Mouse (Mus musculus) kidney, embryonic 15.5 days (tissue): Measurements from ENCODE around the gene Ppard. TPM values are rescaled to one million over a fixed set of nuclear protein-coding genes. Genes with fewer than 3 reads are reported as not detected.

ENCODE experiments used
- ATAC-seq: fragments of 200-750 bp; cut with Nextera tagmentation; replicated peaks from 2 replicates; pipeline ENCODE4 v1.8.0; 2017; ENCODE audit warnings: moderate TSS enrichment; ENCODE audit not compliant: low FRiP score
- H3K27ac ChIP-seq: fragments of 300-500 bp; sonication (generic); 2 replicates; pipeline ENCODE4 v1.5.1; 2015; ENCODE audit warnings: mild to moderate bottlenecking, inconsistent platforms
- H3K27me3 ChIP-seq: fragments of 300-500 bp; sonication (generic); 2 replicates; pipeline ENCODE4 v1.6.1; 2015; ENCODE audit warnings: inconsistent platforms
- H3K36me3 ChIP-seq: fragments of 300-500 bp; sonication (generic); 2 replicates; pipeline ENCODE4 v1.6.1; 2015; ENCODE audit warnings: inconsistent platforms
- H3K4me1 ChIP-seq: fragments of 300-500 bp; sonication (generic); 2 replicates; pipeline ENCODE4 v1.6.1; 2015; ENCODE audit warnings: inconsistent platforms
- H3K4me2 ChIP-seq: fragments of 300-500 bp; sonication (generic); 2 replicates; pipeline ENCODE4 v1.6.1; 2015; ENCODE audit warnings: moderate library complexity, mild to moderate bottlenecking, inconsistent platforms
- H3K4me3 ChIP-seq: fragments of 300-500 bp; sonication (generic); replicated peaks from 2 replicates; pipeline ENCODE4 v1.5.1; 2015; ENCODE audit warnings: mild to moderate bottlenecking, inconsistent platforms
- H3K9ac ChIP-seq: fragments of 300-500 bp; sonication (generic); 2 replicates; pipeline ENCODE4 v1.6.1; 2015; ENCODE audit warnings: mild to moderate bottlenecking, inconsistent platforms
- H3K9me3 ChIP-seq: fragments of 300-500 bp; sonication (generic); replicated peaks from 2 replicates; pipeline ENCODE4 v1.6.1; 2016; ENCODE audit warnings: inconsistent platforms
- WGBS: fragments of 180-500 bp; shearing (Covaris S2); methylation state at CpG from one replicate; pipeline ENCODE4 v1.1.7; 2015; ENCODE audit warnings: mixed read lengths; 5-methylcytosine and 5-hydroxymethylcytosine counted together
- polyA plus RNA-seq: library from polyadenylated mRNA; unstranded; fragments of >200 nt; fragmentation: Nextera tagmentation; extraction: Ambion mirVana; gene quantifications from 2 replicates; pipeline ENCODE4 v1.2.1, GENCODE M21; 2015

Gene Ppard
- polyA plus RNA-seq, 1 experiment from 2014 or later = 2.7 TPM

GRCm38 (mm10) chr17:28226014-28226413, 6.5 kb upstream of the Ppard start:
- 2% methylated on average over 21 of the region's 21 CpGs for WGBS
- Histone ChIP-seq H3K36me3 (no peaks in the 10 kb centered on the region), H3K4me2 (peak overlapping the region; percentile 79), H3K9ac (peak overlapping the region; percentile 43; the same call in 1 of the 2 replicates), H3K27me3 (no peaks in the 10 kb centered on the region), H3K4me3 (peak overlapping the region; percentile 40), H3K27ac (peak overlapping the region; percentile 32; the same call in 1 of the 2 replicates), H3K9me3 (no peaks in the 10 kb centered on the region), H3K4me1 (peaks cover 26% of the 10 kb centered on the region)
- peak; percentile 41 for ATAC-seq

- Histone ChIP-seq H3K27ac (no peak overlapping the region), H3K36me3 (no peaks in the 10 kb centered on the region), H3K4me1 (peaks cover 36% of the 10 kb centered on the region), H3K4me3 (no peak overlapping the region), H3K9me3 (no peaks in the 10 kb centered on the region), H3K27me3 (no peaks in the 10 kb centered on the region), H3K9ac (no peak overlapping the region), H3K4me2 (no peak overlapping the region)
- ATAC-seq = no peak
- 83% methylated on average over 6 of the region's 6 CpGs for WGBS
These were observed 2.0 kb upstream of the Ppard start for GRCm38 (mm10) chr17:28230486-28230885.

- Histone ChIP-seq H3K27ac (no peak overlapping the region), H3K36me3 (no peaks in the 10 kb centered on the region), H3K27me3 (no peaks in the 10 kb centered on the region), H3K9ac (no peak overlapping the region), H3K9me3 (no peaks in the 10 kb centered on the region), H3K4me3 (no peak overlapping the region), H3K4me1 (peaks cover 37% of the 10 kb centered on the region), H3K4me2 (no peak overlapping the region)
- ATAC-seq = no peak
- 83% methylated on average over 18 of the region's 18 CpGs for WGBS
These were observed 1.3 kb upstream of the Ppard start for GRCm38 (mm10) chr17:28231026-28231736.

GRCm38 (mm10) chr17:28233091-28233731, 711 bp downstream of the Ppard start:
- ATAC-seq = no peak; the same call in 1 of the 2 replicates
- Histone ChIP-seq H3K4me2 (peak overlapping the region; percentile 85), H3K9ac (peak overlapping the region; percentile 91), H3K4me3 (peak overlapping the region; percentile 81), H3K36me3 (peaks cover 11% of the 10 kb centered on the region; the same call in 1 of the 2 replicates), H3K27me3 (no peaks in the 10 kb centered on the region), H3K27ac (peak overlapping the region; percentile 87), H3K9me3 (no peaks in the 10 kb centered on the region), H3K4me1 (peaks cover 39% of the 10 kb centered on the region)
- 4% methylated on average over 17 of the region's 17 CpGs for WGBS

- 83% methylated on average over 5 of the region's 5 CpGs for WGBS
- H3K27me3 ChIP-seq = no peaks in the 10 kb centered on the region
- no peak overlapping the region for H3K9ac ChIP-seq
- H3K27ac ChIP-seq = peak overlapping the region; percentile 0; the same call in 1 of the 2 replicates
- peaks cover 39% of the 10 kb centered on the region for H3K4me1 ChIP-seq
- no peak for ATAC-seq
- H3K4me3 ChIP-seq = no peak overlapping the region
- H3K36me3 ChIP-seq = peaks cover 22% of the 10 kb centered on the region
- no peaks in the 10 kb centered on the region for H3K9me3 ChIP-seq
- H3K4me2 ChIP-seq = 0 out of 2 replicates have a peak overlapping the region, but pooled peaks have one; percentile 15
These were observed 2.1 kb downstream of the Ppard start for GRCm38 (mm10) chr17:28234641-28235040.

GRCm38 (mm10) chr17:28235982-28236635, 3.6 kb downstream of the Ppard start:
- H3K4me1 ChIP-seq = peaks cover 39% of the 10 kb centered on the region
- no peaks in the 10 kb centered on the region for H3K27me3 ChIP-seq
- WGBS = 77% methylated on average over 7 of the region's 7 CpGs
- no peaks in the 10 kb centered on the region for H3K9me3 ChIP-seq
- no peak overlapping the region for H3K27ac ChIP-seq
- ATAC-seq = no peak
- no peak overlapping the region for H3K4me2 ChIP-seq
- H3K4me3 ChIP-seq = no peak overlapping the region
- H3K9ac ChIP-seq = 0 out of 2 replicates have a peak overlapping the region, but pooled peaks have one; percentile 4
- peaks cover 36% of the 10 kb centered on the region for H3K36me3 ChIP-seq

- ATAC-seq = no peak
- Histone ChIP-seq H3K27ac (no peak overlapping the region), H3K4me2 (no peak overlapping the region), H3K4me1 (peaks cover 39% of the 10 kb centered on the region), H3K27me3 (no peaks in the 10 kb centered on the region), H3K9ac (0 out of 2 replicates have a peak overlapping the region, but pooled peaks have one; percentile 4), H3K4me3 (no peak overlapping the region), H3K9me3 (no peaks in the 10 kb centered on the region), H3K36me3 (peaks cover 41% of the 10 kb centered on the region)
- 81% methylated on average over 4 of the region's 4 CpGs for WGBS
These were observed 4.1 kb downstream of the Ppard start for GRCm38 (mm10) chr17:28236636-28237015.

- H3K27ac ChIP-seq = no peak overlapping the region
- H3K4me3 ChIP-seq = no peak overlapping the region
- peaks cover 36% of the 10 kb centered on the region for H3K4me1 ChIP-seq
- H3K9ac ChIP-seq = no peak overlapping the region
- ATAC-seq = no peak
- H3K27me3 ChIP-seq = no peaks in the 10 kb centered on the region
- WGBS = 65% methylated on average over 5 of the region's 5 CpGs
- H3K36me3 ChIP-seq = peaks cover 44% of the 10 kb centered on the region
- H3K9me3 ChIP-seq = no peaks in the 10 kb centered on the region
- H3K4me2 ChIP-seq = no peak overlapping the region
These were observed 4.9 kb downstream of the Ppard start for GRCm38 (mm10) chr17:28237362-28237761.

- WGBS = 75% methylated on average over 6 of the region's 6 CpGs
- H3K9ac ChIP-seq = no peak overlapping the region
- ATAC-seq = no peak
- no peak overlapping the region for H3K27ac ChIP-seq
- peaks cover 36% of the 10 kb centered on the region for H3K4me1 ChIP-seq
- no peak overlapping the region for H3K4me2 ChIP-seq
- no peak overlapping the region for H3K4me3 ChIP-seq
- H3K36me3 ChIP-seq = peaks cover 44% of the 10 kb centered on the region
- no peaks in the 10 kb centered on the region for H3K9me3 ChIP-seq
- H3K27me3 ChIP-seq = no peaks in the 10 kb centered on the region
These were observed 5.4 kb downstream of the Ppard start for GRCm38 (mm10) chr17:28237874-28238273.

- WGBS = 89% methylated on average over 5 of the region's 5 CpGs
- H3K9ac ChIP-seq = no peak overlapping the region
- peaks cover 23% of the 10 kb centered on the region for H3K4me1 ChIP-seq
These were observed 8.3 kb downstream of the Ppard start for GRCm38 (mm10) chr17:28240846-28241245.

GRCm38 (mm10) chr17:28242296-28242695, 9.8 kb downstream of the Ppard start:
- 84% methylated on average over 6 of the region's 6 CpGs for WGBS
- H3K4me2 ChIP-seq = no peak overlapping the region
- no peak overlapping the region for H3K27ac ChIP-seq
- H3K4me1 ChIP-seq = peaks cover 25% of the 10 kb centered on the region
- peaks cover 47% of the 10 kb centered on the region for H3K36me3 ChIP-seq
- no peak overlapping the region for H3K9ac ChIP-seq
- ATAC-seq = no peak
- no peak overlapping the region for H3K4me3 ChIP-seq
- no peaks in the 10 kb centered on the region for H3K9me3 ChIP-seq
- H3K27me3 ChIP-seq = no peaks in the 10 kb centered on the region

More at GRCm38 (mm10) chr17:28240846-28241245, 8.3 kb downstream of the Ppard start:
- ATAC-seq = no peak
- Histone ChIP-seq H3K4me3 (no peak overlapping the region), H3K4me2 (no peak overlapping the region), H3K9me3 (no peaks in the 10 kb centered on the region), H3K36me3 (peaks cover 51% of the 10 kb centered on the region), H3K27me3 (no peaks in the 10 kb centered on the region), H3K27ac (no peak overlapping the region)

GRCm38 (mm10) chr17:28244214-28244613, 11.7 kb downstream of the Ppard start:
- H3K36me3 ChIP-seq = peaks cover 33% of the 10 kb centered on the region
- H3K27ac ChIP-seq = peak overlapping the region; percentile 19; the same call in 1 of the 2 replicates
- no peaks in the 10 kb centered on the region for H3K27me3 ChIP-seq
- ATAC-seq = no peak
- H3K4me3 ChIP-seq = no peak overlapping the region
- no peak overlapping the region for H3K4me2 ChIP-seq
- no peak overlapping the region for H3K9ac ChIP-seq
- no peaks in the 10 kb centered on the region for H3K9me3 ChIP-seq
- 77% methylated on average over 6 of the region's 6 CpGs for WGBS
- H3K4me1 ChIP-seq = peaks cover 32% of the 10 kb centered on the region
